Comparison of ENCODE assay signal across 16 mouse cellular contexts in genomic region chr1:165748053-165748452, GRCm38 (mm10). TPM values are rescaled to one million over a fixed set of nuclear protein-coding genes. Genes with fewer than 3 reads are reported as not detected.
A peak's percentile ranks its signal among the peaks of the same experiment; 100 is the strongest.
DNase-seq lines count a peak whose midpoint lies in the region; ATAC-seq and TF ChIP-seq lines count a peak whose summit lies in the region.
"Had no signal": no experiment of that assay in that cellular context is flagged by ENCODE, and none has a peak within 500 bp of the region (broad histone marks: within the 10 kb centered on the region; RNA-seq: fewer than 3 reads in every experiment).

No protein-coding gene starts in this region.

- no peak overlapping the region for H3K9ac ChIP-seq in heart, adult 2 months (ENCODE audit: low read depth, low read length)
- H3K9ac ChIP-seq in kidney, embryonic 14.5 days (ENCODE audit: low read depth, low read length): no peak overlapping the region
- H3K9ac ChIP-seq in neural tube, embryonic 11.5 days (ENCODE audit: low read length): no peak overlapping the region
- no peak overlapping the region for H3K9ac ChIP-seq in stomach, postnatal 0 days (ENCODE audit: low read length)
- H3K9ac ChIP-seq: limb, embryonic 13.5 days; liver, postnatal 0 days had no signal

- H3K27me3 ChIP-seq in heart, adult 2 months (ENCODE audit: control insufficient read depth, insufficient read depth, low read length): no peaks in the 10 kb centered on the region
- 0 out of 2 replicates have a peak, but pooled peaks cover 2% of the 10 kb centered on the region for H3K27me3 ChIP-seq in kidney, embryonic 14.5 days (ENCODE audit: control insufficient read depth, insufficient read depth, low read length)
- no peaks in the 10 kb centered on the region for H3K27me3 ChIP-seq in neural tube, embryonic 11.5 days (ENCODE audit: control insufficient read depth, insufficient read depth, low read length)
- no peaks in the 10 kb centered on the region for H3K27me3 ChIP-seq in stomach, postnatal 0 days (ENCODE audit: control insufficient read depth, insufficient read depth, low read length)

- peak; percentile 63 for DNase-seq in heart, adult 11 months
- DNase-seq in heart, adult 2 months: no peak
- no peak for DNase-seq in kidney, postnatal 10 days
- DNase-seq in neural tube, embryonic 11.5 days (ENCODE audit: low spot score): peak; percentile 22
- DNase-seq in neural tube, embryonic 10.5 days (ENCODE audit: extremely low spot score, low spot score): no peak
- peak; percentile 34 for DNase-seq in stomach, postnatal 0 days (ENCODE audit: low spot score)
- no peak for DNase-seq in testis, postnatal 10 days (ENCODE audit: low spot score)
- DNase-seq: adrenal gland, postnatal 14 days; cerebellum, adult 8-10 months; gastrocnemius, adult 2 months; liver, postnatal 0 days had no signal

- no peak for TF ChIP-seq CTCF in heart, adult 2 months (IDR thresholded peaks at IDR 0.05)
- TF ChIP-seq CTCF in stomach, postnatal 0 days (IDR thresholded peaks at IDR 0.05; ENCODE audit: low read depth): no peak

- no peaks in the 10 kb centered on the region for H3K9me3 ChIP-seq in kidney, embryonic 14.5 days (ENCODE audit: control insufficient read depth, low read length)
- H3K9me3 ChIP-seq in neural tube, embryonic 11.5 days (ENCODE audit: control insufficient read depth, low read length): no peaks in the 10 kb centered on the region
- H3K9me3 ChIP-seq in stomach, postnatal 0 days (ENCODE audit: control insufficient read depth, low read length): no peaks in the 10 kb centered on the region
- H3K9me3 ChIP-seq: limb, embryonic 13.5 days had no signal

- no peak overlapping the region for H3K4me3 ChIP-seq in heart, adult 2 months
- no peak overlapping the region for H3K4me3 ChIP-seq in kidney, embryonic 14.5 days (ENCODE audit: low read length)
- H3K4me3 ChIP-seq in neural tube, embryonic 11.5 days (ENCODE audit: low read depth, low read length): no peak overlapping the region
- no peak overlapping the region for H3K4me3 ChIP-seq in stomach, postnatal 0 days (ENCODE audit: low read depth, low read length)
- H3K4me3 ChIP-seq: gastrocnemius, adult 2 months; left cerebral cortex, adult 2 months; limb, embryonic 13.5 days had no signal

- no peaks in the 10 kb centered on the region for H3K79me2 ChIP-seq in heart, adult 2 months (replicated peaks; ENCODE audit: control insufficient read depth, insufficient read depth, low read length)

- TF ChIP-seq EP300 in heart, adult 2 months (IDR thresholded peaks at IDR 0.05; ENCODE audit: insufficient read depth, low read depth, low read length): no peak
- TF ChIP-seq EP300 in stomach, postnatal 0 days (optimal IDR thresholded peaks at IDR 0.05): no peak

- ATAC-seq in kidney, embryonic 14.5 days (ENCODE audit: low FRiP score, low TSS enrichment): peak; percentile 92
- ATAC-seq in neural tube, embryonic 11.5 days (ENCODE audit: insufficient read depth, low FRiP score, low TSS enrichment): no peak
- ATAC-seq in stomach, postnatal 0 days (ENCODE audit: low FRiP score, low TSS enrichment): peak; percentile 81
- ATAC-seq: forebrain, embryonic 16.5 days; inflammation-experienced regulatory T-cells, adult 6 months; liver, postnatal 0 days had no signal

- H3K36me3 ChIP-seq in heart, adult 2 months (ENCODE audit: control insufficient read depth, insufficient read depth, low read length): peaks cover 4% of the 10 kb centered on the region
- H3K36me3 ChIP-seq in kidney, embryonic 14.5 days (ENCODE audit: control insufficient read depth, insufficient read depth, low read length): no peaks in the 10 kb centered on the region
- H3K36me3 ChIP-seq in neural tube, embryonic 11.5 days (ENCODE audit: control insufficient read depth, insufficient read depth, low read length): no peaks in the 10 kb centered on the region
- H3K36me3 ChIP-seq in stomach, postnatal 0 days (ENCODE audit: control insufficient read depth, insufficient read depth, low read length): no peaks in the 10 kb centered on the region
- H3K36me3 ChIP-seq: limb, embryonic 13.5 days had no signal

- peaks cover 5% of the 10 kb centered on the region; the same call in 1 of the 2 replicates for H3K4me1 ChIP-seq in heart, adult 2 months (ENCODE audit: control insufficient read depth, insufficient read depth, low read length)
- peaks cover 8% of the 10 kb centered on the region for H3K4me1 ChIP-seq in kidney, embryonic 14.5 days (ENCODE audit: control insufficient read depth, insufficient read depth, low read length)
- no peaks in the 10 kb centered on the region for H3K4me1 ChIP-seq in neural tube, embryonic 11.5 days (ENCODE audit: control insufficient read depth, insufficient read depth, low read length)
- H3K4me1 ChIP-seq in stomach, postnatal 0 days (replicated peaks; ENCODE audit: control insufficient read depth, insufficient read depth): no peaks in the 10 kb centered on the region
- H3K4me1 ChIP-seq: limb, embryonic 13.5 days had no signal

- H3K27ac ChIP-seq in heart, adult 2 months: no peak overlapping the region
- no peak overlapping the region for H3K27ac ChIP-seq in kidney, embryonic 14.5 days (ENCODE audit: low read depth, low read length)
- no peak overlapping the region for H3K27ac ChIP-seq in neural tube, embryonic 11.5 days (ENCODE audit: low read depth, low read length)
- H3K27ac ChIP-seq in stomach, postnatal 0 days (replicated peaks): no peak overlapping the region
- H3K27ac ChIP-seq: gastrocnemius, adult 2 months; left cerebral cortex, adult 2 months; limb, embryonic 13.5 days had no signal

- no peak for TF ChIP-seq POLR2A in heart, adult 2 months (IDR thresholded peaks at IDR 0.05; ENCODE audit: insufficient read depth, low read depth, low read length)

- WGBS in heart, adult 2 months: 26% methylated on average over 11 of the region's 11 CpGs
- WGBS in kidney, embryonic 14.5 days: 8% methylated on average over 11 of the region's 11 CpGs
- 38% methylated on average over 11 of the region's 11 CpGs for WGBS in neural tube, embryonic 11.5 days
- WGBS in stomach, postnatal 0 days: 22% methylated on average over 11 of the region's 11 CpGs

- H3K4me2 ChIP-seq in kidney, embryonic 14.5 days (replicated peaks; ENCODE audit: low read depth, low read length): no peak overlapping the region
- H3K4me2 ChIP-seq in neural tube, embryonic 11.5 days (ENCODE audit: low read depth): no peak overlapping the region
- H3K4me2 ChIP-seq in stomach, postnatal 0 days (replicated peaks; ENCODE audit: low read depth): no peak overlapping the region
- H3K4me2 ChIP-seq: limb, embryonic 13.5 days had no signal

- intact Hi-C loops in heart, adult 2 months (cut with DNase I): no loop called here

RNA-seq across cellular contexts. Expression of gene Creg1, which starts 15.5 kb away (rescaled TPM):
- total RNA-seq in heart, adult 2 months (2021): 10 to 100 TPM; 85.7 to 93.3 TPM
- 77.2 and 121 TPM in 2 replicates for polyA plus RNA-seq in heart, adult 2 months (2012; rRNA removed)
- polyA plus RNA-seq in kidney, embryonic 14.5 days (2014; fragmentation: Nextera tagmentation; extraction: Ambion mirVana): 53.8 and 56.9 TPM in 2 replicates
- 36.9 and 39.2 TPM in 2 replicates for polyA plus RNA-seq in neural tube, embryonic 11.5 days (2014; fragmentation: Nextera tagmentation; extraction: Ambion mirVana)
- 139 and 140 TPM in 2 replicates for polyA plus RNA-seq in stomach, postnatal 0 days (2015; fragmentation: Nextera tagmentation; extraction: Ambion mirVana)

RNA-seq across cellular contexts. Expression of gene Rcsd1, which starts 38.5 kb away (rescaled TPM):
- total RNA-seq in heart, adult 2 months (2021): 10 to 100 TPM; 68.7 to 81.5 TPM
- 57.2 and 86.2 TPM in 2 replicates for polyA plus RNA-seq in heart, adult 2 months (2012; rRNA removed)
- polyA plus RNA-seq in kidney, embryonic 14.5 days (2014; fragmentation: Nextera tagmentation; extraction: Ambion mirVana): 29.4 and 44.4 TPM in 2 replicates
- 7.1 and 10.4 TPM in 2 replicates for polyA plus RNA-seq in neural tube, embryonic 11.5 days (2014; fragmentation: Nextera tagmentation; extraction: Ambion mirVana)
- 16.1 TPM in 2 replicates for polyA plus RNA-seq in stomach, postnatal 0 days (2015; fragmentation: Nextera tagmentation; extraction: Ambion mirVana)

RNA-seq across cellular contexts. Expression of gene Cd247, which starts 40.4 kb away (rescaled TPM):
- total RNA-seq in heart, adult 2 months (2021): under 1 TPM; 0.52 to 0.76 TPM
- polyA plus RNA-seq in heart, adult 2 months (2012; rRNA removed): 2.4 and 3.0 TPM in 2 replicates
- polyA plus RNA-seq in kidney, embryonic 14.5 days (2014; fragmentation: Nextera tagmentation; extraction: Ambion mirVana): 0.88 and 1.2 TPM in 2 replicates
- polyA plus RNA-seq in neural tube, embryonic 11.5 days (2014; fragmentation: Nextera tagmentation; extraction: Ambion mirVana): 0.86 and 2.0 TPM in 2 replicates
- polyA plus RNA-seq in stomach, postnatal 0 days (2015; fragmentation: Nextera tagmentation; extraction: Ambion mirVana): 0.24 and 0.52 TPM in 2 replicates
- total RNA-seq: left cerebral cortex, adult 2 months had no signal

Comparison
In these comparisons a context has a peak if more than half of its experiments do, and no peak if none do; other contexts are left out.
1. DNase-seq: peak in heart, adult 11 months (single experiment), neural tube, embryonic 11.5 days (single experiment) and stomach, postnatal 0 days (single experiment); none in heart, adult 2 months (0 of 2), kidney, postnatal 10 days (single experiment), neural tube, embryonic 10.5 days (single experiment) and testis, postnatal 10 days (single experiment).